Mouse (Mus musculus) liver, adult 2 months (tissue): Measurements from ENCODE around the gene Rere.

Experiments
- CTCF ChIP-seq: fragments of 200-500 bp; IDR thresholded peaks from 2 replicates; pipeline ENCODE4 v1.5.1; 2011; ENCODE audit warnings: low read depth, low read length, control low read depth
- POLR2A ChIP-seq: fragments of 200-500 bp; IDR thresholded peaks from 2 replicates; pipeline ENCODE4 v1.6.1; 2011; ENCODE audit warnings: low read length, control low read depth; ENCODE audit not compliant: insufficient read depth; ENCODE audit errors: extremely low read depth

DNA sequence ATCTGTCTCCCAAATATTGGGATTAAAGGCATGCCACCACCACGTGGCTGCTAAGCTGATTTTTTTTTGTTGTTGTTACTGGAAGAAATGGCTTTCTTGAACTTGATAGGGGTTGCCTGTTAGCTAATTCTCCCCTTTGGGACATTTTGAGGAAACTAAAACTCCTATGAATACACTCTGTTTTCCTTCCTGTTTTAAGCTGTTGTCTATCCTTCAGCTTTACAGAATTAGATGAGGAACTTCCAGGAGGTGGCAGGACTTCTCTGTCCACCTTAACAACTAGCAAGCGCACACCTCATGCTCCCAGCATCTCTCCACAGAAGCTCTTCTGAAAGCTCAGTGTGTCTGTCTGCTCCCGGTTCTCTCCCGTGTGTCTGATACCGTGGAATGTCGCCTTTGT lies 157.2 kb downstream of the Rere start:
- TF ChIP-seq CTCF (no peak), POLR2A (no peak)
